Mouse (Mus musculus) embryonic facial prominence, embryonic 15.5 days (tissue): ENCODE data around the gene Hist1h3g. TPM values are rescaled to one million over a fixed set of nuclear protein-coding genes. Genes with fewer than 3 reads are reported as not detected.

Experiments used
- microRNA-seq: library from miRNA; unstranded; fragments of <30 nt; microRNA quantifications from one replicate; pipeline ENCODE4, GENCODE M21; 2016; ENCODE audit warnings: borderline number of aligned reads
- polyA plus RNA-seq: library from polyadenylated mRNA; unstranded; fragments of >200 nt; fragmentation: Nextera tagmentation; extraction: Ambion mirVana; gene quantifications from 2 replicates; pipeline ENCODE4 v1.2.1, GENCODE M21; 2015

Hist1h3g gene
- polyA plus RNA-seq, 1 experiment from 2014 or later, result 5.3 TPM

Small RNA genes lying within 50 kb of the gene (microRNA-seq; reads per million reads assigned to microRNA genes)
- gene Gm44297, result not detected
- not detected for gene Gm44359
- not detected for gene Gm44394
- 2.8 reads per million, percentile 11 among the genes with 10 or more reads in this experiment for gene n-TStga1

Other genes with a start within 250 kb of the Hist1h3g start
- 38.5 and 43.1 TPM in 2 replicates for gene Zfp322a, start 166.2 kb upstream of the Hist1h3g start, polyA plus RNA-seq
- 12.2 and 12.7 TPM in 2 replicates for gene Abt1, start 111.6 kb upstream of the Hist1h3g start, polyA plus RNA-seq
- 0.04 TPM in 1 of 2 replicates, not detected in the other for gene Btn1a1, start 69.5 kb upstream of the Hist1h3g start, polyA plus RNA-seq
- 0.55 and 0.65 TPM in 2 replicates for gene Btn2a2, start 46.6 kb upstream of the Hist1h3g start, polyA plus RNA-seq
- gene Hist1h4h, start 4.4 kb upstream of the Hist1h3g start, polyA plus RNA-seq, result 6.1 and 7.1 TPM in 2 replicates
- gene Hist1h2af, start 1.5 kb upstream of the Hist1h3g start, polyA plus RNA-seq, result 2.7 and 3.4 TPM in 2 replicates
- 1.0 and 1.1 TPM in 2 replicates for gene Hist1h2bh, start 8.0 kb downstream of the Hist1h3g start, polyA plus RNA-seq
- 0.25 and 0.37 TPM in 2 replicates for gene Hist1h3f, start 8.6 kb downstream of the Hist1h3g start, polyA plus RNA-seq
- gene Hist1h4f, start 16.2 kb downstream of the Hist1h3g start, polyA plus RNA-seq, result 1.1 and 1.7 TPM in 2 replicates
- gene Hist1h1d, start 17.8 kb downstream of the Hist1h3g start, polyA plus RNA-seq, result 0.44 and 0.55 TPM in 2 replicates
- gene Hist1h3e, start 26.9 kb downstream of the Hist1h3g start, polyA plus RNA-seq, result 3.7 and 4.4 TPM in 2 replicates
- 53.3 and 77.8 TPM in 2 replicates for gene Hist1h2ae, start 35.8 kb downstream of the Hist1h3g start, polyA plus RNA-seq
- 6.5 and 8.3 TPM in 2 replicates for gene Hist1h2bg, start 36.0 kb downstream of the Hist1h3g start, polyA plus RNA-seq
- gene Hist1h2bf, start 38.8 kb downstream of the Hist1h3g start, polyA plus RNA-seq, result 2.8 and 3.7 TPM in 2 replicates
- gene Hist1h2ad, start 39.0 kb downstream of the Hist1h3g start, polyA plus RNA-seq, result 1.8 and 3.9 TPM in 2 replicates
- 5.0 and 6.0 TPM in 2 replicates for gene Hist1h3d, start 40.3 kb downstream of the Hist1h3g start, polyA plus RNA-seq
- gene Hist1h4d, start 46.2 kb downstream of the Hist1h3g start, polyA plus RNA-seq, result 86.2 and 107 TPM in 2 replicates
- gene Hist1h2be, start 85.7 kb downstream of the Hist1h3g start, polyA plus RNA-seq, result 2.7 and 3.6 TPM in 2 replicates
- gene Hist1h1e, start 87.1 kb downstream of the Hist1h3g start, polyA plus RNA-seq, result 14.7 and 20.7 TPM in 2 replicates
- gene Hist1h2ac, start 148.5 kb downstream of the Hist1h3g start, polyA plus RNA-seq, result 1.1 and 1.3 TPM in 2 replicates
- 63.3 and 66.8 TPM in 2 replicates for gene Hist1h2bc, start 148.8 kb downstream of the Hist1h3g start, polyA plus RNA-seq
- not detected in 2 replicates for gene Hist1h1t, start 160.4 kb downstream of the Hist1h3g start, polyA plus RNA-seq
- 4.2 and 5.3 TPM in 2 replicates for gene Hist1h4c, start 163.0 kb downstream of the Hist1h3g start, polyA plus RNA-seq
- 8.7 and 13.0 TPM in 2 replicates for gene Hfe, start 175.4 kb downstream of the Hist1h3g start, polyA plus RNA-seq
- 36.4 TPM in 2 replicates for gene Hist1h1c, start 203.4 kb downstream of the Hist1h3g start, polyA plus RNA-seq
- 3.5 and 4.8 TPM in 2 replicates for gene Hist1h3c, start 210.2 kb downstream of the Hist1h3g start, polyA plus RNA-seq
- 2.0 and 2.1 TPM in 2 replicates for gene Hist1h2bb, start 211.3 kb downstream of the Hist1h3g start, polyA plus RNA-seq
- gene Hist1h2ab, start 215.7 kb downstream of the Hist1h3g start, polyA plus RNA-seq, result 23.1 and 38.3 TPM in 2 replicates
- gene Hist1h3b, start 216.8 kb downstream of the Hist1h3g start, polyA plus RNA-seq, result 8.4 and 9.7 TPM in 2 replicates
- gene Hist1h4b, start 221.6 kb downstream of the Hist1h3g start, polyA plus RNA-seq, result 2.6 and 3.0 TPM in 2 replicates
- gene Hist1h4a, start 225.8 kb downstream of the Hist1h3g start, polyA plus RNA-seq, result 0.39 and 0.42 TPM in 2 replicates
- gene Hist1h3a, start 227.0 kb downstream of the Hist1h3g start, polyA plus RNA-seq, result 2.3 and 3.5 TPM in 2 replicates
- 1.8 and 1.9 TPM in 2 replicates for gene Hist1h1a, start 228.2 kb downstream of the Hist1h3g start, polyA plus RNA-seq
- not detected in 2 replicates for gene Trim38, start 234.5 kb downstream of the Hist1h3g start, polyA plus RNA-seq